Mouse (Mus musculus): ENCODE measurements at regions not wholly inside any gene's neighbourhood (a gene's known extent, or its start where the extent isn't known, plus 50 kb on each side); places are given as distances from the start of the nearest gene placed in this dataset.

GRCm38 (mm10) chr15:26953818-26954385, 58.5 kb upstream of the Fbxl7 start:
- Histone ChIP-seq H3K27ac (no peak overlapping the region), H3K9ac (replicated peaks) (no peak overlapping the region), H3K4me3 (ENCODE audit: insufficient read depth in 1 of 2, low read depth in 2 of 2, low read length in 2 of 2) (no peak overlapping the region), H3K36me3 (replicated peaks; ENCODE audit: control insufficient read depth, insufficient read depth, low read depth) (no peaks in the 10 kb centered on the region), H3K4me1 (replicated peaks; ENCODE audit: control insufficient read depth in 2 of 2, insufficient read depth in 2 of 2, low read length in 1 of 2) (no peaks in the 10 kb centered on the region), H3K27me3 (ENCODE audit: control insufficient read depth, insufficient read depth, low read length) (no peaks in the 10 kb centered on the region), H3K4me2 (ENCODE audit: low read depth) (no peak overlapping the region), H3K9me3 (ENCODE audit: control insufficient read depth, low read length) (no peaks in the 10 kb centered on the region)
- DNase-seq (ENCODE audit: low read depth in 3 of 3, low spot score in 3 of 3) = no peak
- 53% methylated on average over 10 of the region's 10 CpGs for WGBS (ENCODE audit: insufficient replicate concordance)
- TF ChIP-seq EP300 (IDR thresholded peaks at IDR 0.05; ENCODE audit: low read depth) = no peak
- TF ChIP-seq CTCF (IDR thresholded peaks at IDR 0.05; ENCODE audit: low read depth) = no peak
- no peak for ATAC-seq (ENCODE audit: insufficient read depth)

GRCm38 (mm10) chr15:26958980-26959379, 63.6 kb upstream of the Fbxl7 start:
- DNase-seq (ENCODE audit: low read depth in 3 of 3, low spot score in 3 of 3) (no peak), ATAC-seq (ENCODE audit: insufficient read depth) (no peak)
- H3K36me3 ChIP-seq (replicated peaks; ENCODE audit: control insufficient read depth, insufficient read depth, low read depth) = no peaks in the 10 kb centered on the region
- H3K9me3 ChIP-seq (ENCODE audit: control insufficient read depth, low read length) = no peaks in the 10 kb centered on the region
- no peaks in the 10 kb centered on the region for H3K27me3 ChIP-seq (ENCODE audit: control insufficient read depth, insufficient read depth, low read length)
- H3K9ac ChIP-seq (replicated peaks) = no peak overlapping the region
- H3K27ac ChIP-seq = no peak overlapping the region
- WGBS (ENCODE audit: insufficient replicate concordance) = 52% methylated on average over 2 of the region's 2 CpGs
- no peak overlapping the region for H3K4me3 ChIP-seq (ENCODE audit: insufficient read depth in 1 of 2, low read depth in 2 of 2, low read length in 2 of 2)
- H3K4me2 ChIP-seq (ENCODE audit: low read depth) = no peak overlapping the region
- TF ChIP-seq EP300 (IDR thresholded peaks at IDR 0.05; ENCODE audit: low read depth) (no peak), CTCF (IDR thresholded peaks at IDR 0.05; ENCODE audit: low read depth) (no peak)
- no peaks in the 10 kb centered on the region for H3K4me1 ChIP-seq (replicated peaks; ENCODE audit: control insufficient read depth in 2 of 2, insufficient read depth in 2 of 2, low read length in 1 of 2)

GRCm38 (mm10) chr15:26968392-26969025, 73.1 kb upstream of the Fbxl7 start:
- Histone ChIP-seq H3K4me2 (ENCODE audit: low read depth) (no peak overlapping the region), H3K9ac (replicated peaks) (no peak overlapping the region), H3K27me3 (ENCODE audit: control insufficient read depth, insufficient read depth, low read length) (no peaks in the 10 kb centered on the region), H3K9me3 (ENCODE audit: control insufficient read depth, low read length) (no peaks in the 10 kb centered on the region), H3K27ac (no peak overlapping the region), H3K36me3 (replicated peaks; ENCODE audit: control insufficient read depth, insufficient read depth, low read depth) (no peaks in the 10 kb centered on the region), H3K4me1 (replicated peaks; ENCODE audit: control insufficient read depth in 2 of 2, insufficient read depth in 2 of 2, low read length in 1 of 2) (no peaks in the 10 kb centered on the region), H3K4me3 (ENCODE audit: insufficient read depth in 1 of 2, low read depth in 2 of 2, low read length in 2 of 2) (no peak overlapping the region)
- WGBS (ENCODE audit: insufficient replicate concordance) = 54% methylated on average over 5 of the region's 5 CpGs
- no peak for ATAC-seq (ENCODE audit: insufficient read depth)
- no peak for TF ChIP-seq EP300 (IDR thresholded peaks at IDR 0.05; ENCODE audit: low read depth)
- TF ChIP-seq CTCF (IDR thresholded peaks at IDR 0.05; ENCODE audit: low read depth) = no peak
- no peak for DNase-seq (ENCODE audit: low read depth in 3 of 3, low spot score in 3 of 3)

- 48% methylated on average over 1 of the region's 1 CpGs for WGBS (ENCODE audit: insufficient replicate concordance)
- H3K4me1 ChIP-seq (replicated peaks; ENCODE audit: control insufficient read depth in 2 of 2, insufficient read depth in 2 of 2, low read length in 1 of 2) = no peaks in the 10 kb centered on the region
Measured at GRCm38 (mm10) chr15:26970770-26971169, 75.4 kb upstream of the Fbxl7 start.

GRCm38 (mm10) chr15:26993054-26993453, 97.7 kb upstream of the Fbxl7 start:
- TF ChIP-seq EP300 (IDR thresholded peaks at IDR 0.05; ENCODE audit: low read depth) (no peak), CTCF (IDR thresholded peaks at IDR 0.05; ENCODE audit: low read depth) (no peak)
- WGBS (ENCODE audit: insufficient replicate concordance) = 38% methylated on average over 1 of the region's 1 CpGs
- Histone ChIP-seq H3K4me3 (ENCODE audit: insufficient read depth in 1 of 2, low read depth in 2 of 2, low read length in 2 of 2) (no peak overlapping the region), H3K9ac (replicated peaks) (no peak overlapping the region), H3K4me1 (replicated peaks; ENCODE audit: control insufficient read depth in 2 of 2, insufficient read depth in 2 of 2, low read length in 1 of 2) (no peaks in the 10 kb centered on the region), H3K27me3 (ENCODE audit: control insufficient read depth, insufficient read depth, low read length) (no peaks in the 10 kb centered on the region), H3K9me3 (ENCODE audit: control insufficient read depth, low read length) (no peaks in the 10 kb centered on the region), H3K36me3 (replicated peaks; ENCODE audit: control insufficient read depth, insufficient read depth, low read depth) (no peaks in the 10 kb centered on the region), H3K27ac (no peak overlapping the region), H3K4me2 (ENCODE audit: low read depth) (no peak overlapping the region)
- DNase-seq (ENCODE audit: low read depth in 3 of 3, low spot score in 3 of 3) = no peak
- no peak for ATAC-seq (ENCODE audit: insufficient read depth)

More at GRCm38 (mm10) chr15:26970770-26971169, 75.4 kb upstream of the Fbxl7 start:
- Histone ChIP-seq H3K36me3 (replicated peaks; ENCODE audit: control insufficient read depth, insufficient read depth, low read depth) (no peaks in the 10 kb centered on the region), H3K9ac (replicated peaks) (no peak overlapping the region), H3K27ac (no peak overlapping the region), H3K27me3 (ENCODE audit: control insufficient read depth, insufficient read depth, low read length) (no peaks in the 10 kb centered on the region), H3K4me2 (ENCODE audit: low read depth) (no peak overlapping the region), H3K9me3 (ENCODE audit: control insufficient read depth, low read length) (no peaks in the 10 kb centered on the region), H3K4me3 (ENCODE audit: insufficient read depth in 1 of 2, low read depth in 2 of 2, low read length in 2 of 2) (no peak overlapping the region)
- TF ChIP-seq EP300 (IDR thresholded peaks at IDR 0.05; ENCODE audit: low read depth) (no peak), CTCF (IDR thresholded peaks at IDR 0.05; ENCODE audit: low read depth) (no peak)
- ATAC-seq (ENCODE audit: insufficient read depth) = no peak
- no peak for DNase-seq (ENCODE audit: low read depth in 3 of 3, low spot score in 3 of 3)

Measured in liver, embryonic 14.5 days (tissue).